Mouse (Mus musculus): ENCODE measurements at regions not wholly inside any gene's neighbourhood (a gene's known extent, or its start where the extent isn't known, plus 50 kb on each side); places are given as distances from the start of the nearest gene placed in this dataset.

DNA sequence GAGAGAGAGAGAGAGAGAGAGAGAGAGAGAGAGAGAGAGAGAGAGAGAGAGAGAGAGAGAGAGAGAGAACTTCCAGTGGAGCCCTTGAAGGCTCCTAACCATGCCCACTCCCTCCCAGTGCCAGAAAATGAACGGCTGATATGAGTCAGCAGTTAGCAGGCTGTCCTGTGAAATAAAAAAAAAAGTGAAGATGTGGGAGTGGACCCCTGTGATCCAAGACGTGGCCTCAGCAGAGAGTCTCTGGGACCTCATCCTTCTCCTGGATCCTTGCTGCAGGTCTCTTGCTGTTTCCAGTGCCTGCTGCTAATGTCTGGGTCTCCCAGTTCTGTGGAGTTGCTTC, 57.9 kb upstream of the Adra1b start:
- no peak for TF ChIP-seq CTCF (IDR thresholded peaks at IDR 0.05; ENCODE audit: control insufficient read depth, insufficient read depth, insufficient replicate concordance, low read depth, low read length)
- no peak for TF ChIP-seq POLR2A (IDR thresholded peaks at IDR 0.05; ENCODE audit: control insufficient read depth, low read depth, low read length)
